Mouse (Mus musculus) CH12.LX (cell line): ENCODE data around the gene Pcna. TPM values are rescaled to one million over a fixed set of nuclear protein-coding genes. Genes with fewer than 3 reads are reported as not detected.

Experiments
- DNase-seq: peaks from one replicate; pipeline ENCODE4 v3.0.0-alpha.2; 2013; ENCODE audit errors: extremely low read depth
- H3K27ac ChIP-seq: 2 replicates; pipeline ENCODE4 v1.5.1; 2012; ENCODE audit warnings: low read depth, mild to moderate bottlenecking, control low read depth, moderate library complexity; ENCODE audit not compliant: insufficient read depth
- H3K27me3 ChIP-seq: replicated peaks from 2 replicates; pipeline ENCODE3; 2012; ENCODE audit warnings: inconsistent platforms
- H3K36me3 ChIP-seq, 2 experiments: replicated peaks in 1 of 2; 2 replicates each; pipeline versions ENCODE3 to v1.6.1; 2012; ENCODE audit warnings: inconsistent platforms in 1 of 2, low read length in 1 of 2, mild to moderate bottlenecking in 1 of 2, mixed read lengths in 1 of 2, moderate library complexity in 1 of 2; ENCODE audit not compliant: control insufficient read depth in 1 of 2, insufficient read depth in 1 of 2
- H3K4me1 ChIP-seq, 2 experiments: 2 replicates each; pipeline ENCODE4 v1.6.1; 2012; ENCODE audit warnings: inconsistent platforms in 1 of 2, moderate library complexity in 1 of 2; ENCODE audit not compliant: insufficient read depth in 2 of 2, control insufficient read depth in 1 of 2
- H3K4me2 ChIP-seq: 2 replicates; pipeline ENCODE4 v1.6.1; 2012; ENCODE audit warnings: low read depth, mild to moderate bottlenecking, control low read depth; ENCODE audit not compliant: poor library complexity, insufficient read depth, severe bottlenecking
- H3K4me3 ChIP-seq, 3 experiments: fragments of 150-350 bp in 1 of 3; sonication (generic) in 1 of 3; replicated peaks in 1 of 3; 2 replicates each; pipeline versions ENCODE3 to v1.5.1; 2011 to 2012; ENCODE audit warnings: low read depth in 2 of 3, low read length in 2 of 3, mild to moderate bottlenecking in 2 of 3, moderate library complexity in 2 of 3, control low read depth in 1 of 3, improper control_type of control experiment in 1 of 3, inconsistent platforms in 1 of 3, mixed read lengths in 1 of 3; ENCODE audit not compliant: poor library complexity in 1 of 3
- H3K79me2 ChIP-seq: replicated peaks from 2 replicates; pipeline ENCODE4 v1.6.1; 2012; ENCODE audit warnings: mild to moderate bottlenecking, moderate library complexity; ENCODE audit not compliant: control insufficient read depth, poor library complexity, insufficient read depth, severe bottlenecking; ENCODE audit errors: extremely low read depth
- H3K9ac ChIP-seq: 2 replicates; pipeline ENCODE4 v1.6.1; 2012; ENCODE audit warnings: low read depth, mild to moderate bottlenecking, control low read depth, moderate library complexity; ENCODE audit not compliant: insufficient read depth
- H3K9me3 ChIP-seq: replicated peaks from 2 replicates; pipeline ENCODE3; 2012; ENCODE audit warnings: low read length, inconsistent platforms, mixed read lengths
- BHLHE40 ChIP-seq: IDR thresholded peaks from 2 replicates; pipeline ENCODE4 v1.6.1; 2011; ENCODE audit warnings: mild to moderate bottlenecking, low read depth, low read length, improper control_type of control experiment
- CHD1 ChIP-seq: IDR thresholded peaks from 2 replicates; pipeline ENCODE4 v1.6.1; 2012; ENCODE audit warnings: low read depth, low read length, improper control_type of control experiment, inconsistent platforms
- CHD2 ChIP-seq: IDR thresholded peaks from 2 replicates; pipeline ENCODE4 v1.6.1; 2011; ENCODE audit warnings: low read length, improper control_type of control experiment
- CTCF ChIP-seq, 2 experiments: IDR thresholded peaks in 1 of 2; conservative IDR thresholded peaks in 1 of 2; 2 replicates each; pipeline ENCODE4 v1.5.1; 2011 to 2012; ENCODE audit warnings: low read depth in 2 of 2, low read length in 2 of 2, improper control_type of control experiment in 1 of 2, inconsistent platforms in 1 of 2, mild to moderate bottlenecking in 1 of 2, moderate library complexity in 1 of 2
- E2F4 ChIP-seq: IDR thresholded peaks from 2 replicates; pipeline ENCODE4 v1.6.1; 2011; ENCODE audit warnings: low read depth, low read length, improper control_type of control experiment; ENCODE audit not compliant: insufficient replicate concordance
- ELF1 ChIP-seq: IDR thresholded peaks from 2 replicates; pipeline ENCODE4 v1.6.1; 2014; ENCODE audit warnings: low read depth, mild to moderate bottlenecking, inconsistent platforms, low read length, improper control_type of control experiment
- EP300 ChIP-seq: IDR thresholded peaks from 2 replicates; pipeline ENCODE4 v1.6.1; 2011; ENCODE audit warnings: low read length, improper control_type of control experiment
- ETS1 ChIP-seq: conservative IDR thresholded peaks from 2 replicates; pipeline ENCODE4 v1.6.1; 2012; ENCODE audit warnings: low read depth, mild to moderate bottlenecking, inconsistent platforms, low read length, improper control_type of control experiment, moderate library complexity
- GABPA ChIP-seq: IDR thresholded peaks from 2 replicates; pipeline ENCODE4 v1.6.1; 2012; ENCODE audit warnings: low read depth, low read length, improper control_type of control experiment, inconsistent platforms; ENCODE audit not compliant: insufficient replicate concordance
- HCFC1 ChIP-seq: IDR thresholded peaks from 2 replicates; pipeline ENCODE4 v1.6.1; 2012; ENCODE audit warnings: low read depth, mild to moderate bottlenecking, inconsistent platforms, low read length, improper control_type of control experiment
- IRF4 ChIP-seq: IDR thresholded peaks from 2 replicates; pipeline ENCODE4 v1.6.1; 2014; ENCODE audit warnings: low read depth, mild to moderate bottlenecking, inconsistent platforms, low read length, improper control_type of control experiment
- JUN ChIP-seq: IDR thresholded peaks from 2 replicates; pipeline ENCODE4 v1.6.1; 2011; ENCODE audit warnings: low read depth, mild to moderate bottlenecking, low read length, improper control_type of control experiment, moderate library complexity; ENCODE audit not compliant: insufficient read depth
- JUND ChIP-seq: conservative IDR thresholded peaks from 2 replicates; pipeline ENCODE4 v1.6.1; 2011; ENCODE audit warnings: low read depth, low read length, improper control_type of control experiment
- KAT2A ChIP-seq: IDR thresholded peaks from 2 replicates; pipeline ENCODE4 v1.6.1; 2012; ENCODE audit warnings: low read length, improper control_type of control experiment, inconsistent platforms; ENCODE audit not compliant: insufficient replicate concordance
- MAFK ChIP-seq: IDR thresholded peaks from 2 replicates; pipeline ENCODE4 v1.6.1; 2011; ENCODE audit warnings: low read length, improper control_type of control experiment; ENCODE audit not compliant: insufficient replicate concordance
- MAX ChIP-seq: IDR thresholded peaks from 2 replicates; pipeline ENCODE4 v1.6.1; 2011; ENCODE audit warnings: low read length, improper control_type of control experiment
- MAZ ChIP-seq: IDR thresholded peaks from 2 replicates; pipeline ENCODE4 v1.6.1; 2012; ENCODE audit warnings: low read depth, mild to moderate bottlenecking, inconsistent platforms, low read length, improper control_type of control experiment, moderate library complexity
- MEF2A ChIP-seq: IDR thresholded peaks from 2 replicates; pipeline ENCODE4 v1.6.1; 2014; ENCODE audit warnings: low read depth, mild to moderate bottlenecking, inconsistent platforms, low read length, improper control_type of control experiment, borderline replicate concordance
- MXI1 ChIP-seq: IDR thresholded peaks from 2 replicates; pipeline ENCODE4 v1.6.1; 2011; ENCODE audit warnings: mild to moderate bottlenecking, low read depth, low read length, improper control_type of control experiment
- MYC ChIP-seq: IDR thresholded peaks from 2 replicates; pipeline ENCODE4 v1.6.1; 2011; ENCODE audit warnings: low read depth, mild to moderate bottlenecking, improper control_type of control experiment, low read length
- PAX5 ChIP-seq: IDR thresholded peaks from 2 replicates; pipeline ENCODE4 v1.6.1; 2012; ENCODE audit warnings: low read length, inconsistent platforms, mixed read lengths
- POLR2AphosphoS2 ChIP-seq: IDR thresholded peaks from 2 replicates; pipeline ENCODE4 v1.6.1; 2011; ENCODE audit warnings: low read depth, low read length, improper control_type of control experiment
- RAD21 ChIP-seq: IDR thresholded peaks from 2 replicates; pipeline ENCODE4 v1.6.1; 2011; ENCODE audit warnings: low read depth, mild to moderate bottlenecking, low read length, improper control_type of control experiment, moderate library complexity
- RCOR1 ChIP-seq: conservative IDR thresholded peaks from 2 replicates; pipeline ENCODE4 v1.6.1; 2012; ENCODE audit warnings: low read depth, mild to moderate bottlenecking, inconsistent platforms, low read length, improper control_type of control experiment
- SIN3A ChIP-seq: IDR thresholded peaks from 2 replicates; pipeline ENCODE4 v1.6.1; 2012; ENCODE audit warnings: low read length, improper control_type of control experiment, inconsistent platforms
- SMC3 ChIP-seq: IDR thresholded peaks from 2 replicates; pipeline ENCODE4 v1.6.1; 2011; ENCODE audit warnings: low read depth, low read length, improper control_type of control experiment
- TBP ChIP-seq: conservative IDR thresholded peaks from 2 replicates; pipeline ENCODE4 v1.6.1; 2011; ENCODE audit warnings: low read depth, low read length, improper control_type of control experiment
- TCF12 ChIP-seq: IDR thresholded peaks from 2 replicates; pipeline ENCODE4 v1.6.1; 2014; ENCODE audit warnings: low read depth, mild to moderate bottlenecking, inconsistent platforms, low read length, improper control_type of control experiment
- UBTF ChIP-seq: IDR thresholded peaks from 2 replicates; pipeline ENCODE4 v1.6.1; 2012; ENCODE audit warnings: low read depth, mild to moderate bottlenecking, inconsistent platforms, low read length, improper control_type of control experiment, moderate library complexity
- USF1 ChIP-seq: IDR thresholded peaks from 2 replicates; pipeline ENCODE4 v1.6.1; 2014; ENCODE audit warnings: low read depth, mild to moderate bottlenecking, inconsistent platforms, low read length, improper control_type of control experiment
- USF2 ChIP-seq: conservative IDR thresholded peaks from 2 replicates; pipeline ENCODE4 v1.6.1; 2011; ENCODE audit warnings: low read depth, low read length, improper control_type of control experiment
- ZC3H11A ChIP-seq: IDR thresholded peaks from 2 replicates; pipeline ENCODE4 v1.6.1; 2012; ENCODE audit warnings: low read depth, mild to moderate bottlenecking, inconsistent platforms, low read length, improper control_type of control experiment
- ZNF384 ChIP-seq: IDR thresholded peaks from 2 replicates; pipeline ENCODE4 v1.6.1; 2012; ENCODE audit warnings: low read depth, low read length, improper control_type of control experiment, inconsistent platforms
- dilution Hi-C: fragments of 300-500 bp; cut with MboI; formaldehyde crosslinking; loops from 2 replicates; pipeline ENCODE4 v1.14.3; 2020; ENCODE audit warnings: low sequenced_read_pairs; ENCODE audit not compliant: extremely low pct_unique_long_range_greater_than_20kb, extremely low pct_ligation_motif_present
- in situ Hi-C: fragments of 300-500 bp; cut with MboI; formaldehyde crosslinking; loops from 3 replicates; pipeline ENCODE4 v1.14.3; 2019; ENCODE audit warnings: low sequenced_read_pairs, low pct_ligation_motif_present, low pct_unique_long_range_greater_than_20kb, mixed read lengths
- polyA plus RNA-seq: library from polyadenylated mRNA; unstranded; fragments of >175 nt; gene quantifications from 2 replicates; pipeline ENCODE4 v1.2.1, GENCODE M21; 2012; ENCODE audit warnings: low read depth; ENCODE audit not compliant: insufficient read length
- total RNA-seq, 2 experiments: library from RNA; depleted of rRNA; stranded (reverse); fragments of 300-350 nt in 1 of 2; fragments of >200 nt in 1 of 2; gene quantifications; 2 replicates each; pipeline ENCODE4 v1.2.3; 2012 to 2014

Pcna gene
- total and polyA plus RNA-seq, 3 experiments, result 354 to 839 (median 550) TPM

DNA sequence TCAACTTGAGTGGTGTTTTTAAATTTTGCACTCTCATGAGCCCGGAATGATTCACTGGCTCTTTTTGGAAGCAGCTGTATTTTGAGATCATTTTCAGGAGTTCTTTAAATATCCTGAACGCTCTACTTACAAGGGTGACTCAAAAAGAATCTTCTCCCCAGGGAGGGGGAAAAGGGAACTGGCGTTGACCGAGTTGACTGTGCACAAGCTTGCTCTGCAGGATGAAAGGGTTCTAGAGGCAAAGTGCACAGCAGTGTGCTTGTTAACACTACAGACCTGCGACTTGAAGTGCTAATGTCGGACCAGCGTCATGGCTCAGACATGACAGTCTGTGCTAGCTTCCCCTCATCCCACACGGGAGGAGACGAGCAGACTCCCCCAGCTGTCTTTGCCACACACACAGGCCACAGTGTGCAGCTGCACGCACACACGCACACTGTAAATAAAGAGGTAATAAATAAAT lies 31.5 kb downstream of the Pcna start:
- dilution Hi-C loops (no loop called here), in situ Hi-C loops (no loop called here)
- peaks cover under 1% of the 10 kb centered on the region for H3K9me3 ChIP-seq
- no peak overlapping the region for H3K9ac ChIP-seq
- no peak overlapping the region for H3K4me3 ChIP-seq
- peak overlapping the region; percentile 11; the same call in 1 of the 2 replicates for H3K4me2 ChIP-seq
- no peaks in the 10 kb centered on the region for H3K79me2 ChIP-seq
- H3K27me3 ChIP-seq, result no peaks in the 10 kb centered on the region
- TF ChIP-seq KAT2A, result no peak
- peak; percentile 55; the same call in 1 of the 2 replicates for TF ChIP-seq UBTF
- 0 out of 2 replicates have a peak, but pooled peaks have one; percentile 20 for TF ChIP-seq TBP
- no peak; the same call in 1 of the 2 replicates for TF ChIP-seq RAD21
- no peak for TF ChIP-seq ELF1
- peak; percentile 66 for TF ChIP-seq TCF12
- TF ChIP-seq HCFC1, result peak; percentile 31; the same call in 1 of the 2 replicates
- no peak for TF ChIP-seq GABPA
- peak; percentile 8; the same call in 1 of the 2 replicates for TF ChIP-seq SMC3
- peak; percentile 65; the same call in 1 of the 2 replicates for TF ChIP-seq MYC
- TF ChIP-seq CHD2, result peak; percentile 75
- peak; percentile 98 for TF ChIP-seq IRF4
- peak; percentile 98 for TF ChIP-seq EP300
- TF ChIP-seq MEF2A, result peak; percentile 96
- TF ChIP-seq ZNF384, result no peak
- TF ChIP-seq MXI1, result no peak; the same call in 1 of the 2 replicates
- TF ChIP-seq MAX, result 0 out of 2 replicates have a peak, but pooled peaks have one; percentile 51
- TF ChIP-seq MAZ, result no peak
- TF ChIP-seq CHD1, result no peak
- peak; percentile 68; the same call in 1 of the 2 replicates for TF ChIP-seq MAFK
- TF ChIP-seq ETS1, result peak; percentile 86
- no peak for TF ChIP-seq CTCF (conservative IDR thresholded peaks at IDR 0.05 in 1 of 2, IDR thresholded peaks at IDR 0.05 in 1 of 2; ENCODE audit: low read depth in 2 of 2, low read length in 2 of 2)
- no peak for TF ChIP-seq USF2
- TF ChIP-seq BHLHE40, result peak; percentile 68
- TF ChIP-seq ZC3H11A, result no peak
- peak; percentile 90 for TF ChIP-seq JUN
- no peak for TF ChIP-seq E2F4
- TF ChIP-seq RCOR1, result peak; percentile 95
- no peak for TF ChIP-seq USF1
- TF ChIP-seq SIN3A, result peak; percentile 68; the same call in 1 of the 2 replicates
- TF ChIP-seq PAX5, result no peak
- TF ChIP-seq POLR2AphosphoS2, result no peak
- peak; percentile 90 for TF ChIP-seq JUND
- H3K27ac ChIP-seq, result no peak overlapping the region
- H3K36me3 ChIP-seq, result no peaks in the 10 kb centered on the region
- peaks cover 4 to 31% of the 10 kb centered on the region in 2 experiments for H3K4me1 ChIP-seq
- DNase-seq, result peak; percentile 91
